Mouse (Mus musculus) MN1 (cell line): ENCODE results near the gene Gm281.
"Not testable (repeated sequence)": the region's sequence is repeated elsewhere in the genome, so short reads cannot be mapped to it uniquely, and the experiment has no call there.

Experiments
- DNase-seq: peaks from one replicate; pipeline ENCODE4 v3.0.0-alpha.2; 2016; ENCODE audit warnings: low spot score

Gm281 gene

GRCm38 (mm10) chr14:13914387-13915082 lies at the start of gene Gm281:
TSS of gene Gm281 (minus strand) at chr14:13914478.
- DNase-seq: no peak

DNA sequence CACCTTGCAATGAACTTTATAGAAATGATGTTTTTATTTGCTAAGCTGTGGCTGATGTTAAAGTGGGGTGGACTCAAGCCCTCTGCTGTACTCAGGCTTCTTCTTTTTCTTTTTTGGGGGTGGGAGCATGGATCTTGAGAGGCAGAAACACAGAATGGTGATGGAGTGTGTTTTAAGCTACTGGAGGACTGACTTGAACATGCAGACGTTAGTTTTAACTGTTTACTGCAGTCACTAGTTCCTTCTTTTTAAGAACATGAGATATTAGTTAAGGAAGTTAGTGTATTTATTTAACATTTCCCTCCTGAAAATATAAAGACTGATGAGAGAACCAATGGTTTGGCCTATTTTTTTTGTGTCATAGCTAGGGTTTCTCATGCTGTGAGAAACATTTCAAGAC lies 49.2 kb upstream of the Gm281 start:
- DNase-seq: no peak

- no peak for DNase-seq
Observed at GRCm38 (mm10) chr14:13962476-13962875, 48.2 kb upstream of the Gm281 start.

- DNase-seq: peak; percentile 17
Observed at GRCm38 (mm10) chr14:13961401-13962112, 47.3 kb upstream of the Gm281 start, which contains the start of the genes Atxn7 and Thoc7. TSS of gene Atxn7 (plus strand) at chr14:13961440. TSS of gene Thoc7 (minus strand) at chr14:13961852.

- DNase-seq: peak; percentile 69
Observed at GRCm38 (mm10) chr14:13960482-13961325, 46.4 kb upstream of the Gm281 start.

DNA sequence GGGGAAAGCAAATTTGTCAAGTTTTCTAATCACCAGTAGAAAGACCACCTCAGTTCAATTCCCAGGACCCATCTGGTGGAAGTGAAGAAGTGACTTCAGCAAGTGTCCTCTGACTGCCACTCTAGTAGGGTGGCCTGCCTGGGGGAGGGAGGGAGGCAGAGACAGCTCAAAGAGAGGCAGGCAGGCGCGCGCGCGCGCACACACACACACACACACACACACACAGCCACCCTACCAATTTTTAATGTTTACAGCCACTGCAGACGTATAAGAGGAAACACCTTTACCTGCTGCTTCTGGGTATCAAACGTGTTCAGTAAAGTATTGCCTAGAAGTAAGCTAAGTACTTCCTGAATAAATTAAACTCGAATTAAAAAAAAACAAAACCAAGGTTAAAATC lies 45.8 kb upstream of the Gm281 start:
- DNase-seq: peak; percentile 12

GRCm38 (mm10) chr14:13952151-13952550 lies 37.9 kb upstream of the Gm281 start:
- DNase-seq: not testable (repeated sequence)

DNA sequence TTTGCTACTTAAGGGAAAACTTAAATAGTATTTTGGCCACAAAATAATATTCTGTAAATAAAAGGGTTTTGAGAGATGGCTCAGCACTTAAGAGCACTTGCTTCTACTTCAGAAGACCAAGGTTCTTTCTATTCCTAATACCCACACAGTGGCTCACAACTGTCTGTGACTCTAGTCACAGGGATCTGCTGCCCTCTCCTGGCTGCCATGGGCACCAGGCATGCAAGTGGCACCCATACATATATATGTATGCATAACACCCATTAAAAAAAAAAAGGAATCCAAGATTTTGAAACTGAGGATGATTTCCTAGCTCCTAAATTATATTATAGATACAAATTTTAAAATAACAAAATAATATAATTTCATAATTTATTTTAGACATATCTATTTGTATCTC lies 36.1 kb upstream of the Gm281 start:
- no peak for DNase-seq

GRCm38 (mm10) chr14:13948345-13948744 lies 34.1 kb upstream of the Gm281 start:
- DNase-seq: no peak

DNA sequence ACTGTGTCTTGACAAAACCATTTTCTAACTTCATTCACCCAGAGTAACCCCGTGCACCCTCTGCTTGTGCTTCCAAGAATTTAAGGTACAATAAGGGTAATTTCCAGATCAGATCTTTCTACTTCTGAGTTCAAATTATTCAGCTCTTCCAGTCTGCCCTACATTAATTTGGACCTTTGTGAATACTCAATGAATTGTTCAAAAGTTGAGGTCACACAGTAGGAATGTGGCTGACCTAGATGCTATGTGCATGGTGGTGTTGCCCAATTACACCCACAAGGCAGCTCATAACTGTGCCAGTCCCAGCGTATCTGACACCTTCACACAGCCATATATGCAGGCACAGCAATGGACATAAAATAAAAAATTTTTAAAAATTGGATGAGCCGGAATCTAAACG lies 30.4 kb upstream of the Gm281 start:
- no peak for DNase-seq

GRCm38 (mm10) chr14:13934052-13934371 lies 19.7 kb upstream of the Gm281 start:
- DNase-seq: no peak

- DNase-seq: no peak
Observed at GRCm38 (mm10) chr14:13933290-13934051, 19.2 kb upstream of the Gm281 start.

DNA sequence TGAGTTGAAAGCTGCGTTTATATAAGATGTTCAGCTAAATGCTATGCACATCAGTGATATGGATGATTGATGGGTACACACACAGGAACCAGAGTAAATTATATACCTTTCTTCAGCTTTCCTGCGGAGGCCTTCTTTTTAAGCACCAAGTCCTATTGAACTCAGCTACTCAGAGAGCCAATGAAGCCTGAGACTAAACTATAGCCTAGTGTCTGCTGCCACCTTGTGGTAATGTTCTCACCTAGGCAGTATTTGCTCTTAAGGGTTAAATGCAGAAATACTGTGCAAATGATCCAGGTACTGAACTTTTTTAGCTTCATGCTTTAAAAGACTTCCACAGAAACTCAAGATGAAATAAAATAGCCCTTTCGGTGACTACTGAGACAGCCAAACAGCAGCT lies 3.4 kb upstream of the Gm281 start:
- peak; percentile 66 for DNase-seq

- DNase-seq: no peak
Observed at GRCm38 (mm10) chr14:13917208-13917607, 2.9 kb upstream of the Gm281 start.

DNA sequence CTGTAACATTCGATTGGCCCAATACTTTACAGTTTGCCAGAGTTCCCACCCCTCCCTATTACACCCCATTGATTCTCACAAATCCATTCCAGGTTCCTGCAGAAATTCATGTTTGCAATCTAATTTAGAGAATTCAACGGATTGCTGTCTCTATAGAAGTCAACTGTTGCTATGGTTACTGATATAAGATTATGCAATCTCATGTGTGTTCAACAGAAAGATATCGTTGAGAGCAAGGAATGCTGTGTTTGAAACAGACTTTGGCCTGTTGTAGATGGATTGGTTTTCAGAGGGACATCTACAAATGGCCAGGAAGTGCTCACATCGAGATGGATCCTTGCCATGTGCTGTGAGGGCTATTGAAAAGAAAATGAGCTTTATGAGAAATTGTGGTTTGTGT lies 929 bp upstream of the Gm281 start:
- DNase-seq: no peak

GRCm38 (mm10) chr14:13910148-13910547 lies 4.1 kb downstream of the Gm281 start:
- no peak for DNase-seq

GRCm38 (mm10) chr14:13907145-13907544 lies 7.1 kb downstream of the Gm281 start:
- DNase-seq: no peak

- no peak for DNase-seq
Observed at GRCm38 (mm10) chr14:13906461-13906860, 7.8 kb downstream of the Gm281 start.

GRCm38 (mm10) chr14:13901611-13902067 lies 12.6 kb downstream of the Gm281 start:
- peak; percentile 35 for DNase-seq

DNA sequence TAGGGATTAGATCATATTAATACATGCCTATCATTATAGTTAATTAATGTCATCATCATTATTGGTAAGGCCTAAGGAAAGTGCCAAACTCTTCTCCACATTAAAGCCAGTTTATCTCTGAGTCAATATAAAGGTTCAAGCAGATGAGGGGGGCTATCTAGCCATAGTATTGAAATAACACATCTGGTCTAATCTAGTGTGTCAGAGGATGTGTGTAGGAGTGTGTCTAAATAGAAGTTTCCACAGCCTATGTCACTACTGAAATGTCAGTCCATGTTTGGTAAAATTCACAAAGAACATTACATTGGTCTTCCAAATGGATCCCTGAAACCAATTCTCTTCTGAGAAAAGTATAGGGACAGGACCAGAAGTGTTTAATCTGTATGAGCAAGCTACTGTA lies 19.1 kb downstream of the Gm281 start:
- DNase-seq: no peak

DNA sequence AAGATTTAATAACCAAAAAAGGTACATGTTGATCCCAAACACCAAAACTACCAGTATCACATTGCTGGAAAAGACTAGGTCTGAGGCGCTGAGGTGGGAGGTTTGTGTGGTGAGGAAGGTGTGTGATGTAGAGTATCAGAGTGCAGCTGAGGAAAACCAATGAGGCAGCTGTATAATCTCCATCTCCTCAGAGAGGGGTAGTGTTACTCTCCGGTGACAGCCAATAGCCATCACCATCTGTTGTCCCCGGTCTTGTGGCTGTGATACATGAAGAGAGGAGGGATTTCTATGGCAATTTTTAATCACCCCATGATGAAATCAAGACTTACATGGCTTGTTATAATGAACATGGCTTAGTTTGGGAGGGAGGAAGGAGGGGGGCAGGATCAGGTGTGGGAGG lies 20.5 kb downstream of the Gm281 start:
- DNase-seq: no peak

DNA sequence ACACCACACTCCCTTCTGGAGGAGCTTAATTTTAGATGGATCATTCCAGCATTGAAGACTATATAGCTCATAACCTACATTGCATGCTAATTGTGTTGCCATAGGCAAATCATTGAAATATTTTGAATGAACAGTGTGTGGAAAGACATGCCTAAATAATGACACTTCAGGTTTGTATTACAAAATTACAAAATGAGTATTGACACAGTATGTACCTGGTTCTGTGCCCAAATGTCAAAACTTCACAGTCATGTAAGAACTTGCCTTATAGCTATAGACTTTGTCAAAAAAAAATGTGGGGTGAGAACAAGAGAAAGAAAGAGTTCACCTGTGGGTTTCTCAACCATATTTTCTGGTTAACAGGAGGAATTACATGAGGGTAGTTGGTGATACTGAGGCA lies 52.9 kb downstream of the Gm281 start:
- no peak for DNase-seq
